ENCODE assay signal across 22 mouse cellular contexts in genomic region chr7:126249986-126250385, GRCm38 (mm10). TPM values are rescaled to one million over a fixed set of nuclear protein-coding genes. Genes with fewer than 3 reads are reported as not detected.
DNase-seq lines count a peak whose midpoint lies in the region; ATAC-seq lines count a peak whose summit lies in the region.
"Had no signal": no experiment of that assay in that cellular context is flagged by ENCODE, and none has a peak within 500 bp of the region (broad histone marks: within the 10 kb centered on the region; RNA-seq: fewer than 3 reads in every experiment).

No protein-coding gene starts in this region.

- H3K27me3 ChIP-seq in heart, embryonic 13.5 days (replicated peaks): peaks cover 13% of the 10 kb centered on the region; the same call in 1 of the 2 replicates
- H3K27me3 ChIP-seq: midbrain, embryonic 15.5 days had no signal

- no peaks in the 10 kb centered on the region for H3K36me3 ChIP-seq in heart, embryonic 13.5 days
- H3K36me3 ChIP-seq: embryonic facial prominence, embryonic 15.5 days; hindbrain, embryonic 10.5 days; intestine, embryonic 15.5 days; midbrain, embryonic 15.5 days had no signal

- DNase-seq in heart, postnatal 14 days: no peak
- DNase-seq in brain, adult 2 months (ENCODE audit: low read depth, low spot score): peak; percentile 79
- DNase-seq in cerebellum, adult 18-20 months: peak; percentile 72 to 77
- DNase-seq in cerebellum, postnatal 25 days: peak; percentile 72 to 76
- no peak for DNase-seq in adrenal gland, adult 8-10 months
- no peak for DNase-seq in left cerebral cortex, postnatal 36 days (ENCODE audit: low spot score in 2 of 2)
- DNase-seq: adrenal gland, postnatal 10 days; kidney, adult 8-10 months; kidney, postnatal 10 days; right cerebral cortex, adult 18-20 months; right cerebral cortex, postnatal 4 days; thymus, postnatal 14 days had no signal

- no peaks in the 10 kb centered on the region for H3K9me3 ChIP-seq in heart, embryonic 13.5 days
- H3K9me3 ChIP-seq: embryonic facial prominence, embryonic 15.5 days; hindbrain, embryonic 10.5 days; intestine, embryonic 15.5 days; midbrain, embryonic 15.5 days had no signal

- no peak overlapping the region for H3K9ac ChIP-seq in heart, embryonic 13.5 days
- H3K9ac ChIP-seq: embryonic facial prominence, embryonic 15.5 days; intestine, embryonic 15.5 days; midbrain, embryonic 15.5 days had no signal

- WGBS in heart, embryonic 13.5 days: 72% methylated on average over 3 of the region's 3 CpGs

- H3K4me3 ChIP-seq in heart, embryonic 13.5 days: no peak overlapping the region
- H3K4me3 ChIP-seq: embryonic facial prominence, embryonic 15.5 days; hindbrain, embryonic 10.5 days; intestine, embryonic 15.5 days; midbrain, embryonic 15.5 days had no signal

- peak overlapping the region; percentile 69; the same call in 1 of the 2 replicates for H3K4me2 ChIP-seq in heart, embryonic 13.5 days
- H3K4me2 ChIP-seq: embryonic facial prominence, embryonic 15.5 days; intestine, embryonic 15.5 days; midbrain, embryonic 15.5 days had no signal

- ATAC-seq in heart, embryonic 13.5 days (ENCODE audit: extremely low read depth, insufficient number of reproducible peaks, low FRiP score, low TSS enrichment): no peak
- ATAC-seq: activated CD4-positive, CD25-positive, alpha-beta regulatory T cell, adult 4 months; forebrain, embryonic 16.5 days; hindbrain, embryonic 16.5 days; intestine, embryonic 15.5 days; lung, postnatal 0 days; midbrain, embryonic 15.5 days had no signal

- H3K27ac ChIP-seq in heart, embryonic 13.5 days (replicated peaks): no peak overlapping the region
- H3K27ac ChIP-seq: embryonic facial prominence, embryonic 15.5 days; hindbrain, embryonic 10.5 days; intestine, embryonic 15.5 days; macrophage; midbrain, embryonic 15.5 days had no signal

- intact Hi-C loops in heart, postnatal 14 days (cut with DNase I): no loop called here
- intact Hi-C loops in left cerebral cortex, postnatal 36 days (cut with DNase I): no loop called here

- H3K4me1 ChIP-seq in heart, embryonic 13.5 days: peaks cover 40% of the 10 kb centered on the region

RNA-seq across cellular contexts. Expression of gene Sbk1, which starts 22.4 kb away (rescaled TPM):
- polyA plus RNA-seq in heart, embryonic 13.5 days (2015; fragmentation: Nextera tagmentation; extraction: Ambion mirVana): 12.7 and 13.7 TPM in 2 replicates
- total RNA-seq in heart, postnatal 14 days (2021): 10 to 100 TPM; 77.7 to 82.2 TPM
- 100 to 1,000 TPM in 2 of 4 experiments, 10 to 100 TPM in 2; 32.4 to 142 (median 75.6) TPM for total RNA-seq in adrenal gland, adult 8-10 months (2022)
- total RNA-seq in left cerebral cortex, postnatal 36 days (2021): 10 to 100 TPM; 65.2 to 69.9 TPM

RNA-seq across cellular contexts. Expression of gene Xpo6, which starts 49.7 kb away (rescaled TPM):
- polyA plus RNA-seq in heart, embryonic 13.5 days (2015; fragmentation: Nextera tagmentation; extraction: Ambion mirVana): 27.7 and 29.5 TPM in 2 replicates
- total RNA-seq in heart, postnatal 14 days (2021): 10 to 100 TPM; 34.8 to 36.3 TPM
- total RNA-seq in adrenal gland, adult 8-10 months (2022): 100 to 1,000 TPM in 3 of 4 experiments, 10 to 100 TPM in 1; 96.9 to 142 (median 114) TPM
- 10 to 100 TPM; 91.6 to 99.2 TPM for total RNA-seq in left cerebral cortex, postnatal 36 days (2021)

Comparison
In these comparisons a context has a peak if more than half of its experiments do, and no peak if none do; other contexts are left out.
1. DNase-seq: peak in brain, adult 2 months (single experiment), cerebellum, adult 18-20 months (2 of 2) and cerebellum, postnatal 25 days (2 of 2); none in heart, postnatal 14 days (0 of 2), adrenal gland, adult 8-10 months (single experiment) and left cerebral cortex, postnatal 36 days (0 of 2).